Mouse (Mus musculus): ENCODE measurements around the gene Ppp1r15a.
A peak's percentile ranks its signal among the peaks of the same experiment; 100 is the strongest.
"Not testable (repeated sequence)": the region's sequence is repeated elsewhere in the genome, so short reads cannot be mapped to it uniquely, and the experiment has no call there.

Gene Ppp1r15a

DNA sequence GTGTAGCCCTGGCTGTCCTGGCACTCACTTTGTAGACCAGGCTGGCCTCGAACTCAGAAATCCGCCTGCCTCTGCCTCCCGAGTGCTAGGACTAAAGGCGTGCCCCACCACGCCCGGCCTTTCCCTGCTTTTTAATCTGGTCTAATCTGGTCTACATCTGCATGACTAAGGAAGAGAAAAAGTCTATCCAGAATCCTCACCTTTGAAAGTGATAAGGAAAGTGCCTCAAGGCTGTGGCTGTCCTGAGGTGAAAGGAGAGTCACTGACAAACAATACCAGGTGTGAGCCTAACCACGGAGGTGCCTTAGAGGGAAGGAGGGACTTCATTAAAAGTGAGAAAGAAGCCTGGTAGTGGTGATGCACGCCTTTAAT lies 25.4 kb upstream of the Ppp1r15a start:
- no peak for DNase-seq (ENCODE audit: low spot score)

DNA sequence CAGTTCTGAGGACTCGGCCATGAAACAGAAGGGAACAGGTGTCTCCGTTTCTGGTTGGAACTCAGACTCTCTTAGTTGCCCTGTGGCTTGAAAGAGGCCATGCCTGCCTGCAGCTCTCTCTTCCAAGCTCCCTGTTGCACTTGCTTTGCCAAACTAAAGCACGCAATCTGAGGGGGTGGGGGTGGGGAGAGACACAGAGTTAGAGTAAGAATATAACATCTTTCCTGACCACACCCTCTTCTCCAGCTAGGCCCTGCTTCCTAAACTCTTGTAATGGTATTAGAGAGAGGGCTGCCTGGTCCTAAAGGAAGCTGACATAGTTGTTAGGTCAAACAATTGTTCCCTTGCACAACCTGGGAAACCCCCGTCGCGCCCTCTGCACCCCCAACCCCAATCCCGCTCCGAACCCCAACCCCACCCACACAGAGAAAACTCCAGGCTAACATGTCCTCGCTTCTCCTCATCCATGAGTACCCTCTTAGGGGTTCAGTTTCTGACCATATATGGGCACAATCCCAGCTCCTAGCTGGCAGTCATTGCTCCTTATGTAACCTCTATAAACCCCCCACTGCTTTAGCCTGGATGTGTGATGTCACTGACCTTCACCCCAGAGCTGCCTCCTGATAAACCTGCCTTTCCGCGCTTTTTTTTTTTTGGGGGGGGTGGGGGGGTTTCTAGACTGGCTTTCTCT lies 24.9 kb upstream of the Ppp1r15a start:
- DNase-seq (ENCODE audit: low spot score): no peak

DNA sequence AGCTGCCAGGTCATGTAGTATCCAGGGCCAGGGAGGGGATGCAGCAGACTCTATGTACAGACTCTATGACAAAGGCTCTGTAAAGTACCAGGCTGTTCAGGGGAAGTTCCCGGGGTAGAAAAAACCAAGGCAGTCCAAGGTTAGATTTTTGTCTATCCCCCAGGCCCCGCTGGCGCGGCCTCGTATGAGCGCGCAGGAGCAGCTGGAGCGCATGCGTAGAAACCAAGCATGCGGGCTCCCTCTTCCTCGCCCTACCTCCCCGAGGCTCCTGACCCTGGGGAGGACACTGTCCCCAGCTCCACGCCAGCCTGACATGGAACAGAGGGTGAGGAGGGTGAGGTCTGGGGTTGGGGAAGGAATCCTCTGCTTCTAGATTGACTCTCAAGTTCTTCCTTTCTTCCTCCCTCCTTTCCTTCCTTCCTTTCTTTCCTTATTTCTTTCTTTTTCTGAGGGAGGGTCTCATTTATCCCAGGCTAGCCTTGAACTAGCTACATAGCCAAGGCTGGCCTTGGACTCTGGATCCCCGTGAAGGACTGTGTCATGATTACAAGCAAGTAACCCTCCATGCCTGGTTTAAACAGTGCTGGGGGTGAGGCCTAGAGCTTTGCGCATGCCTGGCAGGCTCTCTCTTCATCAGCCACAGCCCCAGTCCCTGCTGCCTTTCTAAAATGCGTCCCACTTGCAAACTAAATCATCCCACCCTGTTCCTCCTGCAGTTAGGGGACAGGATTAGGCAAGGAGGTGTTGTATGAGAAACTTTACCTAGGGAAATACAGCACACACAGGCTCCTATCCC lies 23.8 kb upstream of the Ppp1r15a start:
- DNase-seq (ENCODE audit: low spot score): no peak

DNA sequence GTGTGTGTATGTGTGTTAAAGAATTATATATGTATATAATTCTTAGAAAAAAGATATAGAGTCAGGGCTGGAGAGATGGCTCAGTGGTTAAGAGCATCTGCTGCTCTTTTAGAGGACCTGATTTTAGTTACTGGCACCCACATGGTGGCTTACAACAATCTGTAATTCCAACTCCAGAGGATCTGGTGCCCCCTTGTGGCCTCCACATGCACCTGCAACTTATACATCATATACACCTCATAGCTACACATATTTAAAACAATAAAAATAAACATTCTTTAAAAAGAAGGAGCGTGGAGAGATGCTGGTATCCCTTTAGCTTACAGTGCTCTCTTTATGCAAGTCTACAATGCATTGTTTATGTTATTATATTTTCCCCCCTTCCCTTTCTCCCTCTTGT lies 18.5 kb upstream of the Ppp1r15a start:
- no peak for DNase-seq (ENCODE audit: low spot score)

DNA sequence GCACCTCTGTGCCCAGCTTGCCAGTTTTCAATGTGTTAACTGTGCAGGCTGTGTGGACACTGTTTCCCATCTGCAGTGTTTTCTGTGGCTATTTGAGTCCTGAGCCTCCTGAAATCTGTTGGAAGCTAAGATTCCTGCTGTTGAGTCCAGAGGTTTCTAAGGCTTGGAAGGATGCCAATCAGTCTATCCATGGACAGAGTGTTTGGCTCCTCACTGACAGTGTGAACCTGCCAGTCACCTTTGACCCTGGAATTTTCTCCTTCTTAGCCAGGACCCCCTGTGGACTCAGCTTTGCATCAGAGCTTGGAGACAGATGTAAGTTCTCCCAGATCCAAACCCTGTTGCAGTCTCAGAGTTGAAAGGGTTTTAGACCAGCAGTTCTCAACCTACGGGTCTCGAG lies 14.1 kb upstream of the Ppp1r15a start:
- DNase-seq (ENCODE audit: low spot score): no peak

DNA sequence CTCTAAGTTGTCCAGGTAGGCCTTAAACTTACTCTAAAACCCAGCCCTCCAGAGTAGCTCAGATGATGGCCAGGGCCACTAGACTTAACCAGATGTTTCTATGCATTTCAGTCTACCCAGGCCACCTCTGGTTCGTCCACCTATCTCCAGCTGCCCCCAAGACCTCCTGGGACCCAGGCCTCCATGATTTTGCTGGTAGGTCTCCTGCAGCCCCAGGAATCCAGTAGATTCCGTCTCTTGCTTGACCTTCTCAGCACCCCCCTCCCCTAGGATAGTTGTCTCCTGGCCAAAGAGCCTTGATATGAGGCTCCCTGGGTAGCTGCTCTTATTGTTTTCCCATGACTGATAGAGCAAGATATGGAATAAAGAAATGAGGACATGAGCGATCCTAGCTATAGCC lies 13.0 kb upstream of the Ppp1r15a start:
- no peak for DNase-seq (ENCODE audit: low spot score)

DNA sequence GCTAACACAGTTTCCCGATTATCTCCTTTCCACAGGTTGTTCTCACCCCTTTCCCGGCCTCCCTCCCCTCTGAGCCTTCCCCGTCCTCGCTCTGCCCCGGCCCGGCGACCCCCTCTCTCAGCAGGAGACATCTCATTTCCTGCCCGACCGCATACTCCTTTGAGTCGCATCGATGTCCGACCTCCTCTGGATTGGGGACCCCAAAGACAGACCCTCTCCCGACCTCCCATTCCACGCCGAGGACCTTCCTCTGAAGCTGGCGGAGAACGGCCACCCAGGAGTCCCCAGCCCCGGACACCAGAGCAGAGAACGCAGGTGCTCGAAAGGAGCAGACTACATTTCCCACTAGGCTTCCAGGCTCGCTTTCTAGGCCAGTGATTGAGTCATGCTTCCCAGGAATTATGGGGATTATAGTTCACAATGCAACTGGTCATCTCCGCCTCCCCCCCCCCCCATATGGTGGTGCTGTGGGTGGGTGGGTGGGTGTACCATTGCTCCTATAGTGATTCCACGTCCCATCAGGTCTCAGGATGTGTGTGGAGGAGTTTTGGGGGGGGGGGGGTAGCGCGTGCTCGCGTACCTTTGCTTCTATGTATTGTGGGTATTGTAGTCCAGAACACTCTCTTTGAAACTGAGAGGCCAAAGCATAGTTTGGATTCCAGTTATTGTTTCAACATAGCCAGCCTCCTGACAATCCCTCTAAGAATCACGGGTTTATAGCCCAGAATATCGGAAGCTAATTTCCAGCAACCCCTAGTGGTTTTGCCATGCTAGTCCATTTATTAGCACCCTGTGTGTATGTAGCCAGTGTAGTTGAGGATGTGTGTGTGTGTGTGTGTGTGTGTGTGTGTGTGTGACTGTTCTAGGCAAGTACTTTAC lies 12.3 kb upstream of the Ppp1r15a start:
- DNase-seq (ENCODE audit: low spot score): peak; percentile 65

DNA sequence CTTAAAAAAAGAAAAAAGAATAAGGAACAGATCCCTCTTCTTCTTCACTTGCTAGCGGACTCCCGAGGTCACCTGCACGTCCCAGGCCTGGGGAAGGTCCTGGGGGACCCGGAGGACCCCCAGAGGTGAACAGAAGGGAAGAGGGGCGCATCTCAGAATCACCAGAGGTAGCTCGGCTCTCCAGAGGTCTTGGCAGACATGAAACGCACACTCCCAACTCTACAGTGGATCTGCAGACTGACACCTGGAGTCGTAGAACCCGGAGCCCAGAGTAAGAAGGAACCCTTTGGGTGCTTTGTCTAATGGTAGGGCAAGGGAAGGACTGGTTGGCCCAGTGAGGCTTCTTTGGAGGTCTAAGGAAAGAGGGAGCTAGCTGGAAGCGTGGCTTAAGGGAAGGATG lies 11.5 kb upstream of the Ppp1r15a start:
- no peak for DNase-seq (ENCODE audit: low spot score)

DNA sequence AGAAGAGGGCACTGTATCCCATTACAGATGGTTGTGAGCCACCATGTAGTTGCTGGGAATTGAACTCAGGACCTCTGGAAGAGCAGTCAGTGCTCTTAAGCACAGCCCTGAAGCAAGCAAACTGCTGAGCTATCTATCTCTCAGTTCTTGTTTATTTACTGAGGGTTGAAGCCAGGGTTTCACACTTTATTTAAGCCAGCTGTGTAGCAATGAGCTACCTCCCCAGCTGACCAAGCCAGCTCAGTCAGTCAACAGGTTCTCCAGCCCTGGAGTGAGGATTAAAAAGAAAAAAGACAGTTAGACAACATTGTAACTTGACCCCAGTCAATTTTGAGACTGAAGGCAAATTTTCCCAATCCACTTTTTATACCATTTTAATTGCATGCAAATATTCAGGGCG lies 9.6 kb upstream of the Ppp1r15a start:
- no peak for DNase-seq (ENCODE audit: low spot score)

DNA sequence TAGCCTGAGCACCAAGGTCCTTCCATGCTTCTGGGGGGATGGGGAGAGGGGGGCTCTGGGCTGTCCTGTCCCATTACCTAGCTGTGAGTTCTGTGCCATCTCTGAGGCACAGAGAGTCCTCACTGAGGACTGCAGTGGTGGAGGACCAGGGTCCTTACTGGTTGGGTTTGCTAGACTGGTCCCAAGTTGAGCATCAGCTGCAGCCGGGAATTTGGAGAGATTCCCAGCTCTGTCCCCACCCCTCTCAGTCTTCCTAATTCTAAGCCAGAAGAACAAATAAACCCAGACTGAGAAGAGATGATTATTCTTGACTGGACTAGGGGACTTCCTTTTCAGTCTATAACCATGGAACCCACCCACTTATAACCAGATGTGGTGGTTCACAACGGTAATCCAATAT lies 4.6 kb upstream of the Ppp1r15a start:
- DNase-seq (ENCODE audit: low spot score): no peak

DNA sequence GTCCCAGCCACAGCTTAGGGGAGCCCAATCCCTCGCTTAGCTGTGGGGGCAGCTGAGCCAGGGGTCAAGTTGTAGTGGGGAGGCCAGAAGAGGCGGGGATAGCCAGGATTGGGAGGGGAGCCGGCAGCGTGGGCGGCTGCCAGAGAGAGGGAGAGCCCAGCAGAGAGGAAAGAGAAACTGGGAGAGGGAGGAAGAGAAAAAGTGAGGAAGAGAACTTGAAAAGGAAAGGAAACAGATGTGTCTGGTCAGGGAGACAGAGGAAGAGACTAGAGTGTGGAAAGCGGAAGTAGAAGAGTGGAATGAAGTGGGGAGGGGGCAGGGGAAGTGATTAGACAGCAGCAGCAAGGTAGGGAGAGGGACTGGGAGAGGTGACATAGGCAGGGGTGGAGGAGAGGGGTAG lies 3.4 kb upstream of the Ppp1r15a start:
- DNase-seq (ENCODE audit: low spot score): no peak

DNA sequence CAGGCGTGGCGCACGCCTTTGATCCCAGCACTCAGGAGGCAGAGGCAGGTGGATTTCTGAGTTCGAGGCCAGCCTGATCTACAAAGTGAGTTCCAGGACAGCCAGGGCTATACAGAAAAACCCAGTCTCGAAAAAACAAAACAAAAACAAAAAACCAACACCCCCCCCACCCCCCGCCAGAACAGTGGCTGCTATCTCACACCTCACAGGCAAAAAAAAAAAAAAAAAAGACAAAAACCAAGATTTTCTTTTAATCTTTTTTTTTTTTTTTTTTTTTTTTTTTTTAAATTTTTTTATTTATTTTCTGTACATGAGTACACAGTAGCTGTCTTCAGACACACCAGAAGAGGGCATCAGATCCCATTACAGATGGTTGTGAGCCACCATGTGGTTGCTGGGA lies 1.1 kb upstream of the Ppp1r15a start:
- DNase-seq (ENCODE audit: low spot score): not testable (repeated sequence)

DNA sequence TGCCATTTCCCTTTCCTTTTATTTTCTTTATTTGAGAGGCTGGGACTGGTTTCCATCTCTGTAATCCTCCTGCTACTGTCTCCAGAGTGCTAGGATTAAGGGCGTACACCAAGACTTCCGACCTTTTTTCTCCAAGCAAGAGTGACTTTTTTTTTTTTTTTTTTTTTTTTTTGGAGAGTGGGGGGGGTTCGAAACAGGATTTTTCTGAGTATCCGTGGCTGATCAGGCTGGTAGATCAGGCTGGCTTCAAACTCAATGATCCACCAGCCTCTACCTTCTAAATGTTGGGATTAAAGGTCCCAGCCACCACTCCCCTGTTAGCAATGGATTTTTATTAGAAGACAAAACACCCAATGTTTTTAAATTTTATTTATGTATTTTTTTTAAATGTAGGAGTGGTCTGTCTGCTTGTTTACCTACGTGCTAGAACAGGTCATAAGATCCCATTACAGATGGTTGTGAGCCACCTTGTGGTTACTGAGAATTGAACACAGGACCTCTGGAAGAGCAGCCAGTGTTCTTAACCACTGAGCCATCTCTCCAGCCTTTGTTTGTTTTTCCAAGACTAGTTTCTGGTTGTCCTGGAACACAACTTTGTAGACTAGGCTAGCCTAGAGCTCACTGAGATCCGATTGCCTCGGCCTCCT lies 529 bp upstream of the Ppp1r15a start:
- peak; percentile 58 for DNase-seq (ENCODE audit: low spot score)

DNA sequence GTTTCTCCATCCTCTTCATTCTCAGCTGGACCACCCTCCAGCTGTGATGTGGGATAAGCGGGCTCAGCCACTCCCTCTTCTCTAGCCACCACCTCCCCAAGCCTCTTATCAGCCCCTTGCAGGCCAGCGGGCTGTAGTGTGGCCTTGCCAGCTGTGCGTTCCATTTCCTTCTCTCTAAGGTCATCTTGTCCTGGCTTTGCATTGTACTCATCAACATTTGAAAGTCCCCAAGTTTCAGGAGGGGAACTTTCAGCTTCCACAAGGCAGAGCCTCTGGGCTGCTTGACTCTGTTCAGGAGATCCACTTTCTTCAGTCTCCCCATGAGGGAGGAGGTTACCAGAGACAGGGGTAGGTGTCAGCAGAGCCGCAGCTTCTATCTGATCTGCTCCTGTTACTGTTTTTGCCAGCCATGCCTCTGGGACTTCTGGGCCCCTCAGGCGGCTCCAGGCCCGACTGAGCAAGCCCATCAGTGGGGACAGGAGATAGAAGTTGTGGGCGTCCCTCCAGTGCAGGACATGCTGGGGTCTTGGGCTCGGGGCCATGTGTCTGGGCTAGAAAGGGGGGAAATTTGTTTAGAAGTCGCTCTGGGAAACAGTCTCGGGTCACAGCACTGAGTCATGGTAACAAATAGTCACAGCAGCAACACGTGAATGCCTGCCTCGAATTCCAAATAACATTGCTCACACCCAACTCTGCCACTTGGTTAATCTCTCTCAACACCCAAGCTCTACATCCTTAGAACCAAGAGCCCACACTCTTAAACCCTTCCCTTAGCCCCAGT lies 1.0 kb downstream of the Ppp1r15a start:
- DNase-seq (ENCODE audit: low spot score): peak; percentile 62

DNA sequence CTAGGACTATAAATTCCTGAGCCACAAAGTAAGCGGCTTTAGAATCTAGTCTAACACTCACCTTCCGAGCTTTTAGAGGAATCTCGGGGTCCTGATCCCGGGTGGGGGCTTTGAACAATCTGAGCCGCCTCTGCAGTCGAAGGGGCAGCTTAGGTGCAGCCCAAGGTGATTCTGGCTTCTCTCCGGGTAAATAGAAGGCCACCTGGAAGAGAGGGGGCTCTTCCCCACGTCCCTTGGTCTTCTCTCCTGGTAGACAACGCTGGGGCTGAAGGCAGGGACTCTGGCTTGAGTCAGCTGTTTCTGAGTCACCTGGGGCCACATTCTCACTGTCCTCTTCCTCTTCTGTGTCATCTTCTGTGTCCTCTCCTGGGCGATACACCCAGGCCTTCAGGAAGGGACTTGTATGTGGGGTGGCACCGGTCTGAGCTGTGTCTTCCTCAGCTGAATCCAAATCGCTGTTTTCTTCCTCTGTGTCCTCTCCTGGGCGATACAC lies 2.3 kb downstream of the Ppp1r15a start:
- DNase-seq (ENCODE audit: low spot score): no peak

DNA sequence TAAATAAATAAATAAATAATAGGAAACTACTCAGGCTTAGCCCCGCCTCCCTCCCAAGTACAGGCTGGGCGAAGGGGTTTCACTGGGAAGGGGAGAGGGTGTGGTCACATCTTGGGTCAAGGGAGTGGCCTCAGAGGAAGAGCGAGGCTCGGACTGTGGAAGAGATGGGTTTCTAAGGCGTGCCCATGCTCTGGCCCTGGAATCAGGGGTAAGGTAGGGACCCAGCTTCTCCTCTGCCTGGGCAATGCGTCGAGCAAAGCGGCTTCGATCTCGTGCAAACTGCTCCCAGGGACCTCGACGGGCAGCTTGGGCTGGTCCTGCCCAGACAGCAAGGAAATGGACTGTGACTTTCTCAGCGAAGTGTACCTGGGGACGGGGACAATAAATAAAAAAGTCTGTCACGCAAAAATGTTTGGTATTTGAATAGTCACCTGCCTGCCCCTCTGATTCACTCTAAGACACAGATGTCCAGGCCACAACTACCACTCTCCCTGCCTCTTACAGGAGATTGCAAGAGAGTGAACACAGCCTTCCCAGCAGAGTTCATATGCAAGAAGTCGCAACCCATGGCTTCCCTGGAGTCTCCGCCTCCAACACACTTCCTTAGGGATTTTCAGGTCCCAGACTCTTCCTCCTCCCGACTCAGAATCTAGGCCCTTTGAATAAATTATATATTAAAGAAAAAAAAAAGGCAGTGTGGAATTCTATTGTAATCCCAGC lies 3.0 kb downstream of the Ppp1r15a start:
- no peak for DNase-seq (ENCODE audit: low spot score)

DNA sequence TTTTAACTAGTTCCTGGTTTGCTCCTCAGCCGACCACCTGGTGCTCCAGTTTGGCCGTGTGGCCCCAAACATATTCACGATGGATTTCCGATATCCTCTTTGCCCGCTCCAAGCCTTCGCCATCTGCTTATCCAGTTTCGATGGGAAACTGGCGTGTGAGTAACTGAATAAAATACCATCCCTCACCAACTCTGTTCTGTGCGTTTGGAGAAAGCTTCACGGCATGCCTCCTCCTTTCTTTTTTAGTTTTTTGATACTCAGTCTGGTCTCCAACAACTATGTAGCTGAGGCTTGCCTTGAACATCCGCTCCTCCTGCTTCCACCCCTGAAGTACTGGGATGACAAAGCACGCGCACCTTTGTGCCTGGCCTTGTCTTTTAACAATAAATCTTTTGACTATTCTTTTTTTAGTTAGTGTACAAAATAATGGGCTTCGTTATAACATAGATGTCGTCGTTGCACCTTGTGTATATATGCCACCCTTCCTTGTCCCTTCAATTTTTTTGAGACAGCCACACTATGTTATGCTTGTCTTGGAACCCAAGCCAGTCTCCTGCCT lies 3.8 kb downstream of the Ppp1r15a start:
- DNase-seq (ENCODE audit: low spot score): no peak

DNA sequence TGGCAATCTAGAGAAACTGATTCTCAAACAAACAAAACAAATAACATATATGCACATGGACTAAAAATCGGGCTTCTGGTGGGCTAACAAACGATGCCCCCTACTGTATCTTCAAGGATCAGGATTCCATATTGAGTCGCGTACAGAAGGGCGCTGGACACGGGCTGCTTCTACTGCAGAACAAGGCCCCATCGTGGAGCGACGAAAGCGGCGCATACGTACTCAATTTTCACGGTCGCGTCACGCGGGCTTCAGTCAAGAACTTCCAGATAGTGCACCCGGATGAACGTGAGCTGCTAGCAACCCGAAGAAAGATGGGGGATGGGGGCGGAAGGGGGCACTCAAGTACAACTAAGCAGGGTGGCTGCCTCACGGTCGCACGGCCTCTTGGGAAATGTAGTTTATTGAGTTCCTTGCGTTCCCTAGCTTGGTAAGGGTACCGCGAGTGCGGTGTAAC lies 4.3 kb downstream of the Ppp1r15a start:
- peak; percentile 93 for DNase-seq (ENCODE audit: low spot score)

DNA sequence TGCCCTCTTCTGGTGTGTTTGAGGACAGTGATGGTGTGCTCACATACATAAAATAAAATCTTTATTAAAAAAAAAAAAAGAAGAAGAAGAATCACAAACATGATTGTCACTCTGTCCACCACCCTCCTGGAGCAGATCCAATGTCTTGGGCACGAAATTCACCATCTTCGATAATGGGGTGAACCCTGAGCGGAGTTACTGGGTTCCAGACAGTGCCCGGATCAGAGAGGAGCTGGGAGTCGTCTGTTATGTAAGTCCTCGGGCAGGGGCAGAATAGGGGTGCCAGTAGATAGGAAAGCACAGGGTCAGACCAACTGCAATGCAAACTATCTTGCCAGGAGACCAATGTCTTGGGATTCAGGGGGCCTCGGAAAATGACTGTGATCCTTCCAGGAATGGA lies 5.5 kb downstream of the Ppp1r15a start:
- DNase-seq (ENCODE audit: low spot score): no peak

Measured in lung, postnatal 25 days (tissue).